Mouse (Mus musculus): ENCODE results near the gene Ablim1.

The Ablim1 gene

GRCm38 (mm10) chr19:57180333-57180732 is 134.4 kb downstream of the Ablim1 start:
- peak; percentile 11 for DNase-seq

- DNase-seq, result no peak
These were observed 135.4 kb downstream of the Ablim1 start for GRCm38 (mm10) chr19:57179269-57179668.

- DNase-seq, result no peak
These were observed 137.4 kb downstream of the Ablim1 start for GRCm38 (mm10) chr19:57177334-57177733.

GRCm38 (mm10) chr19:57175077-57175476 is 139.6 kb downstream of the Ablim1 start:
- no peak for DNase-seq

- DNase-seq, result no peak
These were observed 140.2 kb downstream of the Ablim1 start for GRCm38 (mm10) chr19:57174541-57174940.

GRCm38 (mm10) chr19:57174045-57174444 is 140.7 kb downstream of the Ablim1 start:
- no peak for DNase-seq

GRCm38 (mm10) chr19:57172321-57172720 is 142.4 kb downstream of the Ablim1 start:
- DNase-seq, result no peak

GRCm38 (mm10) chr19:57170880-57171279 is 143.8 kb downstream of the Ablim1 start:
- no peak for DNase-seq

GRCm38 (mm10) chr19:57169485-57169884 is 145.2 kb downstream of the Ablim1 start:
- peak; percentile 10 for DNase-seq

GRCm38 (mm10) chr19:57167721-57168120 is 147.0 kb downstream of the Ablim1 start:
- DNase-seq, result no peak

GRCm38 (mm10) chr19:57164882-57165281 is 149.8 kb downstream of the Ablim1 start:
- DNase-seq, result no peak

GRCm38 (mm10) chr19:57163315-57163714 is 151.4 kb downstream of the Ablim1 start:
- no peak for DNase-seq

GRCm38 (mm10) chr19:57161978-57162727 is 152.6 kb downstream of the Ablim1 start:
- DNase-seq, result no peak

- DNase-seq, result peak; percentile 66
These were observed 153.6 kb downstream of the Ablim1 start for GRCm38 (mm10) chr19:57161010-57161660.

GRCm38 (mm10) chr19:57157731-57158343 is 156.9 kb downstream of the Ablim1 start:
- DNase-seq, result no peak

GRCm38 (mm10) chr19:57155121-57155884 is 159.4 kb downstream of the Ablim1 start:
- DNase-seq, result no peak

- no peak for DNase-seq
These were observed 162.4 kb downstream of the Ablim1 start for GRCm38 (mm10) chr19:57152357-57152756.

- DNase-seq, result no peak
These were observed 163.2 kb downstream of the Ablim1 start for GRCm38 (mm10) chr19:57151504-57151903.

GRCm38 (mm10) chr19:57150275-57150674 is 164.4 kb downstream of the Ablim1 start:
- peak; percentile 59 for DNase-seq

- DNase-seq, result no peak
These were observed 167.0 kb downstream of the Ablim1 start for GRCm38 (mm10) chr19:57147746-57148145.

GRCm38 (mm10) chr19:57146936-57147335 is 167.8 kb downstream of the Ablim1 start:
- DNase-seq, result no peak

GRCm38 (mm10) chr19:57143646-57144045 is 171.1 kb downstream of the Ablim1 start:
- no peak for DNase-seq

Measured in thymus, postnatal 14 days (tissue).